Mouse (Mus musculus) gastrocnemius, adult 2 months (tissue): ENCODE measurements around the gene Dusp27. TPM values are rescaled to one million over a fixed set of nuclear protein-coding genes. Genes with fewer than 3 reads are reported as not detected.

ENCODE experiments used
- DNase-seq: peaks from one replicate; pipeline ENCODE4 v3.0.0; 2022
- H3K27ac ChIP-seq: fragments of 200-600 bp; 2 replicates; pipeline ENCODE4 v1.8.1; 2022; ENCODE audit warnings: mild to moderate bottlenecking
- H3K4me3 ChIP-seq: fragments of 200-600 bp; 2 replicates; pipeline ENCODE4 v1.8.1; 2022; ENCODE audit warnings: mild to moderate bottlenecking, moderate library complexity
- CTCF ChIP-seq: fragments of 200-600 bp; IDR thresholded peaks from 2 replicates; pipeline ENCODE4 v1.8.1; 2022; ENCODE audit warnings: antibody characterized with exemption, mild to moderate bottlenecking, moderate library complexity
- intact Hi-C: fragments of 180-260 bp; cut with DNase I; formaldehyde crosslinking; loops from one replicate; pipeline ENCODE4 v1.15.1; 2025
- total RNA-seq, 2 experiments: library from RNA; stranded (reverse); gene quantifications; 2 replicates each; pipeline ENCODE4 v1.2.3; 2021

The Dusp27 gene
- total RNA-seq, 2 experiments from 2014 or later: 68.9 to 69.3 TPM

DNA sequence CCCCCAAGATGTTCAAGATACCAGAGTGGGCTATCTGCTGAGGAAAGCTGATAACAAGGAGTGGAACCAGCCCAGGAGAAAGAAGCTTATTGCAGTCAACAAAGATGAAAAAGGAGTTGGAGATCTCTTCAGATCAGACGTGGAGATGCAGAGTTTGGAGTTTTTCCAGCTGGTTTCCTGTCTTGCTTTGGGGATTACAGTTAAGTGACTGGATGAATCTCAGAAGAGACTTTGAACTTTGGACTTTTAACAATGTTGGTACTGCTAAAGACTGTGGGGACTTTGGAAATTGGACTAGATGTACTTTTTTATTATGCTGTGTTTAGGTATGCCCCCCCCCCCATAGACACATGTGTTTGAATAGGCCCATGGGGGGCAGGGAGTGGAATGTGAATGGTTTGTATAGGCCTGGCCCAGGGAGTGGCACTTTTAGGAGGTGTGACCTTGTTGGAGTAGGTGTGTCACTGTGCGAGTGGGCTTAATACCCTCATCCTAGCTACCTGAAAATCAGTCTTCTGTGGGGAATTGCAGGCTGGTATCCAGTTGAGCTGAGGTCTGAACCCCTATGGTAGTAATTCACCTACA, 59.8 kb downstream of the Dusp27 start:
- no peak for DNase-seq
- Histone ChIP-seq H3K4me3 (no peak overlapping the region), H3K27ac (no peak overlapping the region)
- intact Hi-C loops: no loop called here
- no peak for TF ChIP-seq CTCF

DNA sequence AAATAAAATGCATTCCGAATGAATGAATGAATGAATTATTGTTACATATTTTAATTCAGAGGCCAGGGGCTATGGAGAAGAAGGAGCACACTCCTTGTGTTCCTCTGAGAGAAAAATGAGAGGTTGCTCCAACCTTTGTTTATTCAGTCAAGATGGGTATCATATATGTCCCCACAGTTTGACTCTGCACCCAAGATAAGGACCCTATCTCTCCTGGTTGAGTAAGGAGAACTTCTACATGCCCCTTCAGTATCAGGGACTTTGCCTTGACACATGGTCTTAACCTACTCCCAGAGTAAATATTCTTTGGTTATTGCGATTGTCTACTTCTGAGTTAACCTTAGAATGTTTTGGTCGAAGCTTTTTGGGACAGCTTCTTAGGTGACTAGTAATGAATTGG, 63.9 kb downstream of the Dusp27 start:
- intact Hi-C loops: no loop called here
- DNase-seq: no peak
- TF ChIP-seq CTCF: no peak
- Histone ChIP-seq H3K27ac (no peak overlapping the region), H3K4me3 (no peak overlapping the region)

- intact Hi-C loops: no loop called here
- no peak for DNase-seq
- H3K4me3 ChIP-seq: no peak overlapping the region
- no peak overlapping the region for H3K27ac ChIP-seq
- TF ChIP-seq CTCF: no peak
Observed at GRCm38 (mm10) chr1:166061532-166061931, 66.2 kb downstream of the Dusp27 start.

GRCm38 (mm10) chr1:166060406-166060805, 67.3 kb downstream of the Dusp27 start:
- TF ChIP-seq CTCF: no peak
- no peak overlapping the region for H3K27ac ChIP-seq
- DNase-seq: no peak
- intact Hi-C loops: no loop called here
- no peak overlapping the region for H3K4me3 ChIP-seq

DNA sequence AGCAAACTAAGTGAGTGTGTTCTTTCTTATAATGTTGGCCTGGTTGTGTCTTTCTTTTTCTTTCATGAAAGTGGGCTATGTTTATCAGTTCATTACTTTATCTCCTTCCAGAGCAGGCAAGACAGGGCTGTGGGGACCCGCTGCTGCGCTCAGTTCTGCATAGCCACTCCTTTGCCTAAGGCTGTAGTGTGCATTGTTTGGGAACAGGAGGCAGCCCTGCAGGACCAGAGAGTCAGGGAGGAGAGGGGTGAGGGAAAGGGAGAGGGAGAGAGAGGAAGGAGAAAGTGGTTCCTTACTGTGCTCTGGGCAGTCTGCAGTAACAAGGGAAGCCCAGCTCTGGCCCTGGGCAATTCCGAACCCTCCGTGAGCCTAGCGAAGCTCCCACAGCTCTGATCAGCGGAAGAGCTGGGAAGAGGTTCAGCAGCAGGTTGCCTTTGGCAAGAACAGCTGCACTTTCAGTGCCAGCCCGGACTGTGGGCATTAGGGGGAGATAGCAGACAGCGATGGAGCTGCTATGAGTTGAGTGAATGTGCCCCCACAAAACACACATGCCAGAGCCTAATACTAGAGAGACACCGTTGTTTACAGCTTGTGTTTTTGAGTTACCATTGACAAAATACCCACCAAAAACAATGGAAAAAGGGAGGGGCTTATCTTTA, 71.5 kb downstream of the Dusp27 start:
- no peak for TF ChIP-seq CTCF
- intact Hi-C loops: no loop called here
- H3K27ac ChIP-seq: no peak overlapping the region
- H3K4me3 ChIP-seq: no peak overlapping the region
- DNase-seq: no peak

- TF ChIP-seq CTCF: no peak
- intact Hi-C loops: no loop called here
- Histone ChIP-seq H3K4me3 (no peak overlapping the region), H3K27ac (no peak overlapping the region)
- no peak for DNase-seq
Observed at GRCm38 (mm10) chr1:166053285-166053955, 74.3 kb downstream of the Dusp27 start.

DNA sequence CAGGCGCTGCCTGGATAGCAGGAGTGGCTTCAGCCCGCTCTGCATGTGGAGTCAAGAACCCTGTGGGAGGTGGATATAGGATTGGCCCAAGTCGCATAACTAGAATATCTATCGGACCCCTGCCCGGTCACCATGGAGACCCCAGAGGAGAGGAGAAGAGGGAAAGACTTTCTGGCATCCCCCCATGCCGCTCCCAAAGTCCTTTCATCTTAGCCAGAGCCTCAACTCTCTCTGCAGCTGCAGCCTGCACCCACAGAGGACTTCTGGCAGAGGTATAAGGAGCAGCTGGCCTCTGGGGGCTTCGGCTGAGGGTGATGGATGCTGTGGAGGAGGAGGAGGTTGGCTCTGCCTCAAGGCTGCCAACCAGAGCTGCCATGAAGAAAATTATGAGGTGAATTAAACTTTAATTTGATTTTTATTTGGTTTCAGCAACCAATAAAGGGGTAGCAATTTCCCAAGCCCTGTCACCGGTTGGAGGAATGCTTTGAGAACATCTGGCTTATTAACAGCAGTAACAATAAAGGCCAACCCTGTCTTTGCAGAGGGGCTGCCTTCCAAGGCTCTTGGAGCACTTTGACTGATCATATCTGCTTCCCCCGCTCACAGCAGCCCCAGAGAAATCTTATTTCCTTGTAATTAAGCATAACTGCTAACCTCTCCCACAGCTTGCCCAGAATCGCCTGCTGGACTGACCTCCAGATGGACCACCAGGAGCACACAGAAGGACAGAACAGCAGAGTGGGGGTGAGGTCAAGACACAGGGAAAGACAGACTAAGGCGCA, 78.5 kb downstream of the Dusp27 start:
- no peak overlapping the region for H3K27ac ChIP-seq
- no peak for TF ChIP-seq CTCF
- DNase-seq: no peak
- intact Hi-C loops: no loop called here
- H3K4me3 ChIP-seq: peak overlapping the region; percentile 72

- no peak overlapping the region for H3K27ac ChIP-seq
- no peak for DNase-seq
- intact Hi-C loops: no loop called here
- TF ChIP-seq CTCF: no peak
- H3K4me3 ChIP-seq: peak overlapping the region; percentile 72
Observed at GRCm38 (mm10) chr1:166048230-166048911, 79.4 kb downstream of the Dusp27 start.

Other genes starting within 250 kb of the Dusp27 start
- 1 to 10 TPM; 6.6 to 8.6 TPM for gene Pou2f1, start 125.2 kb downstream of the Dusp27 start, total RNA-seq
- not detected for gene Gpa33, start 2.3 kb upstream of the Dusp27 start, total RNA-seq
- not detected for gene Mael, start 110.8 kb upstream of the Dusp27 start, total RNA-seq
- 1 to 10 TPM; 1.3 to 2.5 TPM for gene Ildr2, start 126.2 kb upstream of the Dusp27 start, total RNA-seq